Mouse (Mus musculus) CH12.LX (cell line): ENCODE measurements around the gene Kmt5a. TPM values are rescaled to one million over a fixed set of nuclear protein-coding genes. Genes with fewer than 3 reads are reported as not detected.

Source experiments
- DNase-seq: peaks from one replicate; pipeline ENCODE4 v3.0.0-alpha.2; 2013; ENCODE audit errors: extremely low read depth
- H3K27ac ChIP-seq: 2 replicates; pipeline ENCODE4 v1.5.1; 2012; ENCODE audit warnings: low read depth, mild to moderate bottlenecking, control low read depth, moderate library complexity; ENCODE audit not compliant: insufficient read depth
- H3K27me3 ChIP-seq: replicated peaks from 2 replicates; pipeline ENCODE3; 2012; ENCODE audit warnings: inconsistent platforms
- H3K36me3 ChIP-seq, 2 experiments: replicated peaks in 1 of 2; 2 replicates each; pipeline versions ENCODE3 to v1.6.1; 2012; ENCODE audit warnings: inconsistent platforms in 1 of 2, low read length in 1 of 2, mild to moderate bottlenecking in 1 of 2, mixed read lengths in 1 of 2, moderate library complexity in 1 of 2; ENCODE audit not compliant: control insufficient read depth in 1 of 2, insufficient read depth in 1 of 2
- H3K4me1 ChIP-seq, 2 experiments: 2 replicates each; pipeline ENCODE4 v1.6.1; 2012; ENCODE audit warnings: inconsistent platforms in 1 of 2, moderate library complexity in 1 of 2; ENCODE audit not compliant: insufficient read depth in 2 of 2, control insufficient read depth in 1 of 2
- H3K4me2 ChIP-seq: 2 replicates; pipeline ENCODE4 v1.6.1; 2012; ENCODE audit warnings: low read depth, mild to moderate bottlenecking, control low read depth; ENCODE audit not compliant: poor library complexity, insufficient read depth, severe bottlenecking
- H3K4me3 ChIP-seq, 3 experiments: fragments of 150-350 bp in 1 of 3; sonication (generic) in 1 of 3; replicated peaks in 1 of 3; 2 replicates each; pipeline versions ENCODE3 to v1.5.1; 2011 to 2012; ENCODE audit warnings: low read depth in 2 of 3, low read length in 2 of 3, mild to moderate bottlenecking in 2 of 3, moderate library complexity in 2 of 3, control low read depth in 1 of 3, improper control_type of control experiment in 1 of 3, inconsistent platforms in 1 of 3, mixed read lengths in 1 of 3; ENCODE audit not compliant: poor library complexity in 1 of 3
- H3K79me2 ChIP-seq: replicated peaks from 2 replicates; pipeline ENCODE4 v1.6.1; 2012; ENCODE audit warnings: mild to moderate bottlenecking, moderate library complexity; ENCODE audit not compliant: control insufficient read depth, poor library complexity, insufficient read depth, severe bottlenecking; ENCODE audit errors: extremely low read depth
- H3K9ac ChIP-seq: 2 replicates; pipeline ENCODE4 v1.6.1; 2012; ENCODE audit warnings: low read depth, mild to moderate bottlenecking, control low read depth, moderate library complexity; ENCODE audit not compliant: insufficient read depth
- H3K9me3 ChIP-seq: replicated peaks from 2 replicates; pipeline ENCODE3; 2012; ENCODE audit warnings: low read length, inconsistent platforms, mixed read lengths
- E2F4 ChIP-seq: IDR thresholded peaks from 2 replicates; pipeline ENCODE4 v1.6.1; 2011; ENCODE audit warnings: low read depth, low read length, improper control_type of control experiment; ENCODE audit not compliant: insufficient replicate concordance
- EP300 ChIP-seq: IDR thresholded peaks from 2 replicates; pipeline ENCODE4 v1.6.1; 2011; ENCODE audit warnings: low read length, improper control_type of control experiment
- HCFC1 ChIP-seq: IDR thresholded peaks from 2 replicates; pipeline ENCODE4 v1.6.1; 2012; ENCODE audit warnings: low read depth, mild to moderate bottlenecking, inconsistent platforms, low read length, improper control_type of control experiment
- IRF4 ChIP-seq: IDR thresholded peaks from 2 replicates; pipeline ENCODE4 v1.6.1; 2014; ENCODE audit warnings: low read depth, mild to moderate bottlenecking, inconsistent platforms, low read length, improper control_type of control experiment
- JUN ChIP-seq: IDR thresholded peaks from 2 replicates; pipeline ENCODE4 v1.6.1; 2011; ENCODE audit warnings: low read depth, mild to moderate bottlenecking, low read length, improper control_type of control experiment, moderate library complexity; ENCODE audit not compliant: insufficient read depth
- MAZ ChIP-seq: IDR thresholded peaks from 2 replicates; pipeline ENCODE4 v1.6.1; 2012; ENCODE audit warnings: low read depth, mild to moderate bottlenecking, inconsistent platforms, low read length, improper control_type of control experiment, moderate library complexity
- MXI1 ChIP-seq: IDR thresholded peaks from 2 replicates; pipeline ENCODE4 v1.6.1; 2011; ENCODE audit warnings: mild to moderate bottlenecking, low read depth, low read length, improper control_type of control experiment
- NELFE ChIP-seq: IDR thresholded peaks from 2 replicates; pipeline ENCODE4 v1.6.1; 2011; ENCODE audit warnings: low read depth, low read length, improper control_type of control experiment
- PAX5 ChIP-seq: IDR thresholded peaks from 2 replicates; pipeline ENCODE4 v1.6.1; 2012; ENCODE audit warnings: low read length, inconsistent platforms, mixed read lengths
- POLR2AphosphoS2 ChIP-seq: IDR thresholded peaks from 2 replicates; pipeline ENCODE4 v1.6.1; 2011; ENCODE audit warnings: low read depth, low read length, improper control_type of control experiment
- RAD21 ChIP-seq: IDR thresholded peaks from 2 replicates; pipeline ENCODE4 v1.6.1; 2011; ENCODE audit warnings: low read depth, mild to moderate bottlenecking, low read length, improper control_type of control experiment, moderate library complexity
- RCOR1 ChIP-seq: conservative IDR thresholded peaks from 2 replicates; pipeline ENCODE4 v1.6.1; 2012; ENCODE audit warnings: low read depth, mild to moderate bottlenecking, inconsistent platforms, low read length, improper control_type of control experiment
- SIN3A ChIP-seq: IDR thresholded peaks from 2 replicates; pipeline ENCODE4 v1.6.1; 2012; ENCODE audit warnings: low read length, improper control_type of control experiment, inconsistent platforms
- USF1 ChIP-seq: IDR thresholded peaks from 2 replicates; pipeline ENCODE4 v1.6.1; 2014; ENCODE audit warnings: low read depth, mild to moderate bottlenecking, inconsistent platforms, low read length, improper control_type of control experiment
- USF2 ChIP-seq: conservative IDR thresholded peaks from 2 replicates; pipeline ENCODE4 v1.6.1; 2011; ENCODE audit warnings: low read depth, low read length, improper control_type of control experiment
- ZC3H11A ChIP-seq: IDR thresholded peaks from 2 replicates; pipeline ENCODE4 v1.6.1; 2012; ENCODE audit warnings: low read depth, mild to moderate bottlenecking, inconsistent platforms, low read length, improper control_type of control experiment
- ZKSCAN1 ChIP-seq: IDR thresholded peaks from 2 replicates; pipeline ENCODE4 v1.6.1; 2012; ENCODE audit warnings: low read depth, inconsistent platforms, low read length, improper control_type of control experiment, borderline replicate concordance
- ZMIZ1 ChIP-seq: IDR thresholded peaks from 2 replicates; pipeline ENCODE4 v1.6.1; 2012; ENCODE audit warnings: low read depth, mild to moderate bottlenecking, inconsistent platforms, low read length, improper control_type of control experiment
- dilution Hi-C: fragments of 300-500 bp; cut with MboI; formaldehyde crosslinking; loops from 2 replicates; pipeline ENCODE4 v1.14.3; 2020; ENCODE audit warnings: low sequenced_read_pairs; ENCODE audit not compliant: extremely low pct_unique_long_range_greater_than_20kb, extremely low pct_ligation_motif_present
- in situ Hi-C: fragments of 300-500 bp; cut with MboI; formaldehyde crosslinking; loops from 3 replicates; pipeline ENCODE4 v1.14.3; 2019; ENCODE audit warnings: low sequenced_read_pairs, low pct_ligation_motif_present, low pct_unique_long_range_greater_than_20kb, mixed read lengths
- polyA plus RNA-seq: library from polyadenylated mRNA; unstranded; fragments of >175 nt; gene quantifications from 2 replicates; pipeline ENCODE4 v1.2.1, GENCODE M21; 2012; ENCODE audit warnings: low read depth; ENCODE audit not compliant: insufficient read length
- total RNA-seq, 2 experiments: library from RNA; depleted of rRNA; stranded (reverse); fragments of 300-350 nt in 1 of 2; fragments of >200 nt in 1 of 2; gene quantifications; 2 replicates each; pipeline ENCODE4 v1.2.3; 2012 to 2014

Gene Kmt5a
- total and polyA plus RNA-seq, 3 experiments: 55.3 to 151 (median 62.8) TPM

DNA sequence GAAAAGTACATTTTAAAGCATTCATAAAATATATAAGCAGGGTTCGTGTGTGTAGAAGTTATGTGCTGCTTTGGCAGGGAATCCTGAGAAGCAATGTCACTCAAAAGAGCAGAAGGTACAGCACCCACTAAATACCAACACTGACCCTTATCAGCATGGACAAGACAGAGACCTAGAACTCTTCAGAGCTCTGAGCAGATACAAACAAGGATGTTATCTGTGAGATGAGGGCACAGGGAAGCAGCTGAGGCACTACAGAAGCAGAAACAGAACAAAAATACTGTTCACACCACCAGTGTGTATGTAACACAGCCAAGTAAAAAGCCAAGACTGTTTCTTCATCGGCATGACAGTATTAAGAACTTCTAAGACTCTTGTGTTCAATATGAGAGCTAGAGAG lies 20.8 kb upstream of the Kmt5a start:
- dilution Hi-C loops (no loop called here), in situ Hi-C loops (no loop called here)
- Histone ChIP-seq H3K9ac (no peak overlapping the region), H3K4me3 (no peak overlapping the region), H3K4me2 (no peak overlapping the region), H3K36me3 (peaks cover 0 to 55% of the 10 kb centered on the region in 2 experiments), H3K79me2 (peaks cover 89% of the 10 kb centered on the region), H3K4me1 (peaks cover 3 to 14% of the 10 kb centered on the region in 2 experiments; a peak in 3 of 4 replicates), H3K9me3 (no peaks in the 10 kb centered on the region), H3K27ac (no peak overlapping the region), H3K27me3 (no peaks in the 10 kb centered on the region)
- TF ChIP-seq USF2 (no peak), POLR2AphosphoS2 (no peak), RAD21 (no peak), ZC3H11A (no peak), RCOR1 (no peak), PAX5 (no peak), USF1 (no peak), E2F4 (no peak), JUN (no peak), ZKSCAN1 (no peak), IRF4 (no peak), MXI1 (no peak)
- DNase-seq: no peak

DNA sequence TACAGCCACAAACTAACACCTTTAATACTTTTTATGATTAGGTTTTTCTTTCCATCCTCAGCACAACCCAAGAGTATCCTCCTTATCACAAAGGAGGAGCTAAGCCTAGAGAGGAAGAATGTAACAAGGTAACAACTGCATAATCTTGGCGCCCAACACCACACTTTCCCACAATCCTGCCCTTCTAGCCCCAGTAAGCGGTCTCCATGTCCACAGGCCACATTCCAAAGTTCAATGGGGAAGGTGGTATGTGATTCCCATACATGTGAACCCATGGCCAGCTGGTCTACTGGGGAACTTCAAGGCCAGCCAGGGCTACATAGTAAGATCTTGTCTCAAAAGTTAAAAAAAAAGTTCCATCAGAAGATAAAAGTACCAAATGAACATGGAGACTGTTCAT lies 17.9 kb upstream of the Kmt5a start:
- no peak overlapping the region for H3K27ac ChIP-seq
- H3K4me3 ChIP-seq: no peak overlapping the region
- DNase-seq: no peak
- H3K4me1 ChIP-seq: peaks cover 5 to 18% of the 10 kb centered on the region in 2 experiments
- in situ Hi-C loops: no loop called here
- peaks cover 81% of the 10 kb centered on the region for H3K79me2 ChIP-seq
- no peaks in the 10 kb centered on the region for H3K9me3 ChIP-seq
- dilution Hi-C loops: no loop called here
- no peak overlapping the region for H3K9ac ChIP-seq
- no peak for TF ChIP-seq ZMIZ1
- no peak for TF ChIP-seq EP300
- no peak for TF ChIP-seq NELFE
- no peak for TF ChIP-seq HCFC1
- no peak for TF ChIP-seq SIN3A
- TF ChIP-seq USF1: no peak
- no peak for TF ChIP-seq JUN
- no peak for TF ChIP-seq MAZ
- H3K27me3 ChIP-seq: no peaks in the 10 kb centered on the region
- no peak overlapping the region for H3K4me2 ChIP-seq
- H3K36me3 ChIP-seq: peaks cover 0 to 37% of the 10 kb centered on the region in 2 experiments
